Mouse (Mus musculus): ENCODE results near the gene Cops7b.

GRCm38 (mm10) chr1:86562663-86563062, 20.0 kb upstream of the Cops7b start:
- TF ChIP-seq CTCF (IDR thresholded peaks at IDR 0.05; ENCODE audit: low read depth, low read length) = no peak
- TF ChIP-seq TAL1 (conservative IDR thresholded peaks at IDR 0.05; ENCODE audit: low read depth, low read length) = no peak
